Mouse (Mus musculus) frontal cortex, adult (tissue): ENCODE data around the gene Cpe.
"Not testable (repeated sequence)": the region's sequence is repeated elsewhere in the genome, so short reads cannot be mapped to it uniquely, and the experiment has no call there.

Experiments
- ATAC-seq: cut with Nextera tagmentation; 2 replicates; pipeline ENCODE4 v1.9.2; 2017; ENCODE audit warnings: mild to moderate bottlenecking, moderate library complexity, mixed read lengths; ENCODE audit not compliant: low TSS enrichment

Gene Cpe

DNA sequence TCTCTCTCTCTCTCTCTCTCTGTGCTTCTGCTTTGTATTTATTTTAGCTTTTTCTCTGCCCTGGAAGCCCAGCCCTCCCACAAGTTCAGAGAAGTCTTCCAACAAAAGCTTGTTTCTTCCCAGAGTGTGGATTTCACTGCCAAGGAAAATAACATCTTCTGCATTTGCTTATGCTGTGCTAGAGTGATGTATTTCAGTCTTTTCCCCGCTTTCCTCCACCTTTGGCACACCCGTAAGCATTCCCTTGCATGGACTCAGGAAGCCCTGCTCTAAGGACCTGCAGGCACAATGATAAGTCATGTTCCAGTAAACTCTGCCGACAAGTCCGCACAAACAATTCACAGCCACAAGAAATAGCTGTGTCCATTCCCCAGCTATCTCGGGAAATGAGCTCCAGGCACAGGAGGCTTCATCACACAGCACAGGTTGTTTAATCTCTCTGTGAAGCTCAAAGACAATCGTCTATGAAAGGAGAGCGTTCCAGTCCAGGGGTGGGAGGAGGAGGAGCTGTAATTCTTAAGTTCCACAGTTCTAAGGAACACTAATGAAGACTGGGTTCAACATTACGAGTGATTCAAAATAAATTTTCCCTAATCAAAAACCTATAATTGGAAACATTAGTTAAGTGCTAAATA lies 17.8 kb downstream of the Cpe start:
- ATAC-seq, result peak; percentile 53

DNA sequence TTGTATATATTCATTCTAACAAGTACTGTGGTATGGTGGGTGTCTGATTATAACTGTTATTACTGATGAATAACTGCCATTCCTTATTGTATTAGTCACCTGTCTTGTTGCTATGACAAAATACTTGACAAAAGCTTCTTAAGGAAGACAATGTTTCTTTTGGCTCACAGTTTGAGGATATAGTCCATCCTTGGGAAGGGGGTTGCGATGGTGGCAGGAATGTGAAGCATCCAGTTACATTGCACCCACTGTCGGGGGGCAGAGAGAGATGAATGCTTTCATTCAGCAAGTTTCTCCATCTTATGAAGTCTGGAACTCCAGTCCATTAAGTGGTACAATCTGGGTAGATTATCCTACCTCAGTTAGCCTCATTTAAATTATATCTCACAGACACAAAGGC lies 19.9 kb downstream of the Cpe start:
- no peak for ATAC-seq

DNA sequence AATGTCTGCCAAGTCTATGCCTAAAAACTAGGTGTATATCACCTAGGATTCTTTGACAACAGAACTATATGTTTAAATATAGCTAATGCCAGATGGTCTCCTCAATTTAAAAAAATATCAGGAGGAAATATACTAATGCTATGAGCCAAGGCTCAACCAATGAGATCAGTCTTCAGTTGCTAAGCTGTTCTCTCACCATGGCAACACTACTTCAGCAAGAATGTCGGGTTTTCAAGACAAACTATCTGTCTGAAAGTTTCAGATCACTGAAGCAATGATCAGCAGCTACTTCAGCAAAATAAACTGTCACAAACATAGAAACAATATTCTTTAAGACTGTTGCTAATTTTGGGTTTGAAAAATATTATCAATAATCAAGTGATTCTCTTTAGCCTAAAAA lies 20.9 kb downstream of the Cpe start:
- peak; percentile 50; the same call in 1 of the 2 replicates for ATAC-seq

DNA sequence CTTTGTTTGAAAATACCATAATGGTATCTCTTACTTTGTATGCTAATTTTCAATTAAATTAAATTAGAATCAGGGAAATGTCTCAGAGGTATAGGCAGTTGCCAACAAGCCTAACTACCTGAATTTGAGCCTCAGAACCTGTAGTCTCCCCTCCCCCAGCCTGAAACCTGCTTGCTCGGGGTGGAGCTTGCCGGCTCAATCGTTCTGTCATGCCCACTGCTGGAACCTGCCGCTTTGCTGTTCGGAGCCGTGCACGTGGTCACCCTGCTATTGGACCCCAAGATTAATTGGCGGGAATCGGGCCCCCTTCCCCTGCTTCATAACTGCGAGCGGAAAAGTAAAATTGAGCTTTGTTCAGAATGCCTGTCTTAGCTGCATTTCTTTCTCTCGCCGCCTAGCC lies 26.5 kb downstream of the Cpe start:
- not testable (repeated sequence) for ATAC-seq

DNA sequence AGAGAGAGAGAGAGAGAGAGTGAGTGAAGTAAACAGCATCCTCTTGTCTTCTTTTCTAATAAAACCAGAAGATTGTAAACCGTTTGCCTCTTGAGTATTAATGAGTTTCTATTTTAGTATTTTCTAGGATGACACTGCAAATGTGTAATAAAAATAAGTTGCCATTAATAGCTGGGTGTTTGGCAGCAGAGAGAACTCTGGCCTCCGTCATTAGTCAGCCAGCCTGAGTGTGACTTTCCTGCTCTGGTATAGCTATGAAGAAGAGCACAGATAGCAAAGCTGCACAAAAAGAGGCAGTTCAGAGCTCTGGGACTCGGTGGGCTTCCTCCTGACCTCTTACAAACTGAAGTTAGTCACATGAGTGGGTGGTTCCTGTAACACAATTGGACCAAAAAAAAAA lies 27.3 kb downstream of the Cpe start:
- 0 out of 2 replicates have a peak, but pooled peaks have one; percentile 31 for ATAC-seq

DNA sequence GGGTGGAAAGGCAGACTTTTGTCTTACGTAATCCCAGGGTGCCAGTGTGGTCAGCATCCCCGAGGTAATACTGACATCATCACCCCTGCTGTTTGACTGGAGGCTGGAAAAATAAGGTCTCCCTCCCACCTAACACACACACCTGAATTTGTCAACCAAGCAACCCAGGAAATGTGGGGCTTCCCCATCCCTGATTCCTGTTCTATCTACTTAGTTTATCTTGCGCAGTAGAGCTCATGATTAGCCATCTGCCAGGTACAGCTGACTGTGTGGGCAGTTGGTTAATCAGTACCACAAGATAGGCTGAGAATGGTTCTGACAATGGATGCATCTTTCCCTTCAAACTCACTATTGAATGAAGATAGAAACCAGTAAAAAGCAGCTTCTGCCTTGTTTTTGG lies 28.0 kb downstream of the Cpe start:
- peak; percentile 18; the same call in 1 of the 2 replicates for ATAC-seq

DNA sequence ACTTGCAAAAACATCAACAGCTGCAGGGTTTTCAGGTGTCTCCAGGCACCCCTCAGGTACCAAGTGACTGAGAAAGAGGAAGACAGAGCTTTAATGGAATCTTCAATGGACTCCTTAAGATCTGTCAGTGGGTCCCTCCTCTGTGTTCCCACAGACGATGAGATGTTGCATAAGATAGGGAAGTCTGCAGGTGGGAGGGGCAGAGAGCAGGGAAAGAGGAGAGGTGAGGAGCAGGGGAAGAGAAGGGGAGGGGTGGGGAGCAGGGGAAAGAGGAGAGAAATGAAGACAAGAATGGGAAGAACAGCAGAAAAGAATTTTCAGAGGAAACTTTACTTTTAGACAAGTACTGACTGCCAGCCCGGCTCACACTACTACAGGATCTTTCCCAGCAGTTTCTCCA lies 28.5 kb downstream of the Cpe start:
- no peak for ATAC-seq

DNA sequence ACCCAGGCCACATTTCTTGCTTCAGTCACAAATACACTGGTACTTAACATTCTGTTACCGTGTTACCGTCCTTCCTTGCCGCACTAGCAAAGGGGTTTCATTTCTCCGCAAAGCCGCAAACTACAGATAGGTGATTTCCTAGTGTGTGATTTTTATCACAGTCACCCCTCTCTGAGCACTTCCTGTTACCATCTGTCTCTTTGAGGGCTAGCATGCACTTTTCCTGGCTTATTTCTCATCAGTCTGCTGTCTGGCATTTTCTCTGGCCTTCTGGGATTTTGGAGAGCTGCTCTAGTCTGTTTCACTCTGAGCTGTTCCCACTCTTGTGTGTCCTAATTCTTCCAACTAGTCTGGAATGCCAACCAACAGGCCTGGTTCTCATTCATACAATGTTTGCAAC lies 33.8 kb downstream of the Cpe start:
- ATAC-seq, result peak; percentile 63

DNA sequence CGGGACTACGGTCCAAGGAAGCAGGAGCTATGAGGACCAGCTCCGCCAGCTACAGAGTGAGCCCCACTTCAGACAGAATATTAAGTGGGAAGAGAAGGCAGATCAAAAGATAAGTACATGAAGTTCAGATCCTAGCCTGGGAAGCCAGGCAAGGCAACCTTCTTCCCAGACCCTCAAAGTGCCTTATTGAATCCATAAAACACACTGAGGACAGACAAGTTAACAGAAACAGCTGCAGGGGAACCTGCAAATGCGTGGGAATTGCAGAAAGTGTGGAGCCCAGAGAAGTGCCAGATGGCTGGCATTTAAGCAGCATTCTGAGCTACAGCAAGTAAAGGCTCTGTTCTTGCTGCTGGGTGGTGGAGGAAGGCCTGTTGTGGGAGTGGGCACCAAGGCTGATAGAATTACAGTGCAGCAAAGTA lies 34.9 kb downstream of the Cpe start:
- peak; percentile 69 for ATAC-seq

DNA sequence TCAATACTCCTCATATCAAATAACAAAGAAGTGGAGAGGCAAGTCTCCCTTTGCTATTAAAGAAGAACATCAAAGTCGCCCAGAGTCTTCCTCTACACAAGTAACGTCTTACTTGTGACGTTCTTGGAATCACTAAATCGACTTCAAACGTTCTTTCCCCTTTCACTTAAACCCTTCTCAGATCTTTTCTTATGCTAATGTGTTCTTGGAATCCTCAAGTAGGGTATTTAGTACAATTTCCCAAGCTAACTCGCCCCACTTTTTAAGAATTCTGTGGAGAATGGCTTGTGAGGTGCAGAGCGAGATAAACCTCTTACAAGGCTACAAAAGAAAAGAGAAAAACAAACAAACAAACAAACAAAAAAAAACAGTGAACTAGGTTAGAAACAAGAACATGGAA lies 35.3 kb downstream of the Cpe start:
- ATAC-seq, result no peak

DNA sequence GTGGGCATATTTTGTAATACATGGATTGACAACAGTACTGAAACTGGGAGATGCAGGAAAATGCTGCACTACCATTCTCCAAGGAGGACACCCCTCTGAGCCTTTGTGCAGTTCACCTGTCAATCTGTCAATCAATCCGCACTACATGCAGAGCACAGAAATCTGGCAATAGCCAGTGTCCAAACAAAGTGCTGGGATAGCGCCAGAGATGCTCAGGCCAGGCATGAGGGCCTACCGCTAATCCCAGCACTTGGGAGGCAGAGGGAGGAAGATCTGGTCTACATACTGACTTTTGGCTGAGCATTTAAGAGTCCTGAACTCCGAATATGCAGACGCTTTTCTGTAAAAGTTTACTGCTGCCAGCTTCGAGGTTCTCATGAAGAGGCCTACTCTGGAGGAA lies 37.0 kb downstream of the Cpe start:
- ATAC-seq, result no peak

DNA sequence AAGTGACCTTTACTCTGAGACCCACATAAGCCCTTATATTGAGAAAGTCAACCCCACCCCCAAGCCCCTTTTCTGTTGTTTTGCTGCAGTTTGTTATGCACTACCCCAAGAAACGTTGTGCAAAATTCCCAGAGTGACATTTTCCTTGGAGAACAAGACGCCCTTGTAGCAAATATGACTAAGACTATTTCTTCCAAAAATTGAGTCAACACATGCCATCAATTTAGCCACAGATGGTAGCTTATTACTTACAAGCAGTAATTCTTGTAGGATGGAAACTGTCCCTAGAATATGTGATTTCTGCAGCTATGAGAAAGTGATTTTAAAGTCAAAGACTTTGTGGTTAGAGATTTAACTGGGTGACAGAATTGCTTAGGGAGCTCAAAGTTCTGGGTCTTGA lies 37.8 kb downstream of the Cpe start:
- ATAC-seq, result peak; percentile 32

DNA sequence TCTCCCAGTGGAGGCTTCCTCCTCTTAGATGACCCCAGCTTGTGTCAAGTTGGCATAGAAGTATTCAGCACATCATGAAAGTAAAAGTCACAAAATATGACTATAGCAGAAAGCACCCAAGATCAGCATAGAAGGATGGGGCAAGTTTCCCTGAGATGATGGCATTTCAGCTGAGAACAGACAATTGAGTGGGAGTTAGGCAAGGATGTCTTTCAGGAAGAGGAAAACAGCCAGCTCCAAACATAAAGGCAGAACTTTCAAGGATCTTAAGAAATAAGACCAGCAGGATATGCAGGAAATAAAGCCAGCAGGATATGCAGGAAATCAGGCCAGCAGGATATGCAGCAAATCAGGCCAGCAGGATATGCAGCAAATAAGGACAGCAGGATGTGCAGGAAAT lies 40.6 kb downstream of the Cpe start:
- peak; percentile 89 for ATAC-seq

DNA sequence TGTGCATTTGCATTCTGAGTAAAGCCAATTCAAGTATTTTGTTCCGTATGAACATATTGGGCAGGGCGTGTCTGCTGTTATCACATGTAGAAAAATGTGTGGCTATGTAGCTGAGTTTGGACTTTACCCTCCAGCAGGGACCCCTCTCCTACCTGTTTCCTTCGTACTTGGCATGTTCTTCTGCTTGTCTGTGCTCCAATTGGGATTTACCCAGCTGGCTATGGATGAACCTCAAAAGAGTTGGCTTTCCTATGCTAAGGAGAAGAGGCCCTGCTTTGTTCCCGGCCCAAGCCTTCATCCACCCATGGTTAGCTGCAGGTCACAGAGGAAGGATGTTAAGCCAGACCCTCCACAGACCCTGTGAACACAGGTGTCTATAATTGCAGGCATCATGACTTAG lies 44.8 kb downstream of the Cpe start:
- no peak for ATAC-seq

DNA sequence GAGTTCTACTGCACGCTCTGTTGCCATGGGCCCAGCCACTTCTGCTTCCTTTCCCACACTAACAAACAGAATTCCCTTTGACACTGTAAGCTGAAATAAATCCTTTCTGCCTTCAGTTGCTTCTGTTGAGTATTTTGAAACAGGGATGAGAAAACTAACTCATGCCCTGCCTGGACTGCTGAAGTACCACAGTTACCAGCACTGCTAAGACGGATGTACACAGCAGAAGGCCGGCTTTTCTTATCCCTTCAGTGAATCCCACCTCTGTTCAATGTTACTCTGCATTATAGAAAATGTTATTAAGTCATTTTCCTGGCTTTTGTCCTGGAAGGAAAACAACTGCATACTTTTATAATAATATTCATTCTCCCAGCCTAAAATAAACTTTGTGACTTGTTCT lies 45.7 kb downstream of the Cpe start:
- ATAC-seq, result no peak

DNA sequence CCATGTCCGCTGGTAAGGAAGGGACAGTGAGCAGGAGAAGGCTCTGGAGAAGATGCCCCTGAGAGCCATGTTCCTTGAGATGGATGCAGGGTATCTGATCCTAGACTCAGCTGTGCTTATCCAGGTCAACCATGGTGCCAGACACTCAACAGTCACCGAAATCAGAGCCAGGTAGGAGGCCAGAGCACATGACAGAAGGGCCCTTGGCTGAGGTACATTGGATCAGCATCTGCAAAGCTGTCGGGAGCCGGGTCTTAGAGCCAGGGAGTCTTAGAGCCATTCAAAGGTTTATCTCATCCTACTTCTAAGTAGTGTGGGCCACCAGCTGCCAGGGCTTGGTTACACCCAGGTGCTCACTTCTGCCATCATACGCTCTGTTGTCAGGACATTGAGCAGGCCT lies 46.4 kb downstream of the Cpe start:
- no peak for ATAC-seq

DNA sequence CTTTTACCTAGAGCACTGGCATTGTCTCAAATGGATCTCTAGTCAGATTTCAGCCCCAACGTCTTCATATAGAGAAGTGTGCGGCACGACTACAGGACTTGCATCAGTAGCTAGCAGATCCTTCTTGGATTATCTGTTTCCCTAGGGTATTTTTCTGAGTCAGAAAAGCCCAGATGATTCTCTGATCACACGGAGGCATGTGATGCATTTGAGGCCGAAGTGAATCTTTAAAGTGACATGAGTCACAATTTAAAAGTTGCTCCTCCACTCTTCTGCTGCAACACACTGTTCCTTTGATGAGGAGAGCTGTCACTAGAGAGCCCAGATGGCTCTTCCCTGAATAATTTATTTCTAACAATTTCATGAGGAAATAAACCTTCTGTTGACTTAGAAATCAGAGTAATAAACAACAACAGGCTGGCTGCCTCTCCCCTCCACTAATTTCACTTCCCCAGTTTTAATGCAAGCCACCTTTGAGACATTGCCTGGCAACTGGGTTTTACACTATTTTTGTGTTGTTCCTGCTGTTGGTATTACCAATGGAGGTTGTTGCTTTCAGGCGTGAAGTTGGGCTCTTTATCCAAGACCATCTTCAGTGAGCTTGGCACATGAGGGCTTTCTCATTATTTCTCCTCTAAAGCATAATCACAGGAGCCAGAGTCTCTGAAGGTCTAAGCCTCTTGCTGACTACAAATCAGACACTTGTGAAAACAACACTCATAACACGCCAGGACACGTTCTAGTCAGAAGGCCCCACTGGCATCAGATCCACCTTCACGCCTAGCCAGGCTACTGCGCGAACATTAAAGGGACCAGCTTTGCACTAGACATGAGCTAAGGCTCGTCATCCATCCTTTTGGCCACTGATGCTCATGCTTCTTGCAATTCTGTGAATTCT lies 48.5 kb downstream of the Cpe start:
- ATAC-seq, result peak; percentile 72

DNA sequence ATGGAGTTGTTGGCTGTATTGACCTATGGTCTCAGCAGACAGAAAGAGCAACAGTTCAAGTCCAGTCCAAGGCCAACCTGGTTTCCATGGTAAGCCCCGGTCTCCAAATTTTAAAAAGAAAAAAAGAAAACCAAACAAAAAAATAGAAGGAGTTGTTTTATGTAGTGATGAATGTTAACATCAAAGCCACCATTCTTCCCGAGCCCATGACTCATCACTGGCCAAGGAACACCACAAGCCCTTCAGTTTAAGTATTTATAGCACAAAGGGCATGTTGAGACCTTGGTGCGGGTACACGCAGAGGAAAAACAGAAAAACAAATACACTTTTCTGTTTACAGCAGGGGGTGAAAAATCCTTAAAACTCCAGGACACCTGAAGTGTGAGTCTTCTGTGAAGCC lies 49.5 kb downstream of the Cpe start:
- ATAC-seq, result no peak

DNA sequence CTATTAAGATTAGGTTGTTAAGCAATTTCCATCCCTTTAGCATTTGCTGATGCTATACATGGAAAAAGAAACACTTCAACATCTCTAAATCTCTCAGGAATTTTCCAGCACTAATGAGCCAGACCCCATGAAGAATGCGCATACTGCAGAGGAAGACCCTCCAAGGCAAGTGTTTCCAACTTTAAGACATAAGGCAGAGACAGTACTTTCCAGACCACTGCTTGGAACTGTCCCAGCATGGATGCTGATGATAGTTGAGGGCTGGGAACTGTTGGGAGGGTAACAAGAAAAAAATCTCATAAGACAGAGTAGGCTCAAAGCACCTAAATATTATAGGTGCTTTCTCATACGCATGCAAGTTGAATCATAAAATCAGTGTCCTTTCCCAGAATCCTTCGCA lies 50.1 kb downstream of the Cpe start:
- no peak for ATAC-seq

DNA sequence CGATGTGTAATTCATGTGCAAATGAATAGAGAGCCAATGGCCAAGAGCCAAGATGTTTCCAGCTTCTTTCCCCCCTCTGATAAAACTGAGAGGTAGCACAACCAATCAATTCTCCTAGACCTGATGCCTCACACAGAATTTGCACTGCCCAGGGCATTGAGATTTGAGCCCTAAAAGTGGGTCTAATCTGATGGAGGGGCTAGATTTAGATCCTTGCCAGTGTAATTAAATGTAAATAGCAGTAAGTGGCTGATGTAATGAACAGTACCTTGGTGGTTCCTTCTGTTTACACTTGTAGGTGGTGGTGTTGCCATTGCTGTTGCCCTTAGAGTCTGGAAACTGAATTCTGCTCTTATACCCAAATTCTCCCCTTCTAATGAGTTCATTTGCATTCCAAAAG lies 52.3 kb downstream of the Cpe start:
- ATAC-seq, result no peak

DNA sequence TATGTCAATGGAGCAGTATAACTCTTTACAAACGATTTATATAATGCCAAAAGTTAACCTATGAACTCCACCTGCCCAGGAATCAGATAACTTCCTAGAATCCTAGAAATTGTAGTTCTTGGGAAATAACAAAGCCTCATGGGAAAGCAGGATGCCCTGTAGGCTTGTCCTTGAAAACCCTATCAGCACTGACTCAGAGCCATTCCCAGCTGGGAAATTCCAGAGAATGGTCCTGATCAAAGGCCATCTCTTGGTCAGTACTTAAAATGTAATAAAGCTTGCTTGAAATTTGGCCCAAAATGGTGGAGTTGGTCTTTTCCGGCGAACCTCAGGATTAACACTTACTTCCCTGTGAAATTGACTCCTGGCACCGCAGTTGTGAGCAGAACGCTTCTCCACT lies 53.2 kb downstream of the Cpe start:
- ATAC-seq, result no peak

DNA sequence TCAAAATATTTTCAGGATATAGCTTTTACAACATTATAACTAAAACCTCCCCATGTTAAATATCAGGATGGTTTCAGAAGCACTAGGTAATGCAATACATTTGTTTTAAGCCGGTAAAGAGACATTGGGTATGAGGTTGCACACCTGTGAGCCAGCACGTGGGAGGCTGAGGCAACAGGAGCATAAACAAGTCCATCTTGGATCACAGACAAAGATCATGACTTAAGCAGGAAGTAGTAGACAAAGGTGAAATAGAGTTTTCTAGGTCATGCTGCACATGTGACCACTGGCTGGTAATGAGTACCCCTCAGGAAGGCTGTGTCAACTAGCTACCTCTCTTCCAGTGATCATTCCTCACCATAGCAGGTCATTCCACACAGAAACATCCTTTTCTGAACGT lies 58.0 kb downstream of the Cpe start:
- ATAC-seq, result no peak

DNA sequence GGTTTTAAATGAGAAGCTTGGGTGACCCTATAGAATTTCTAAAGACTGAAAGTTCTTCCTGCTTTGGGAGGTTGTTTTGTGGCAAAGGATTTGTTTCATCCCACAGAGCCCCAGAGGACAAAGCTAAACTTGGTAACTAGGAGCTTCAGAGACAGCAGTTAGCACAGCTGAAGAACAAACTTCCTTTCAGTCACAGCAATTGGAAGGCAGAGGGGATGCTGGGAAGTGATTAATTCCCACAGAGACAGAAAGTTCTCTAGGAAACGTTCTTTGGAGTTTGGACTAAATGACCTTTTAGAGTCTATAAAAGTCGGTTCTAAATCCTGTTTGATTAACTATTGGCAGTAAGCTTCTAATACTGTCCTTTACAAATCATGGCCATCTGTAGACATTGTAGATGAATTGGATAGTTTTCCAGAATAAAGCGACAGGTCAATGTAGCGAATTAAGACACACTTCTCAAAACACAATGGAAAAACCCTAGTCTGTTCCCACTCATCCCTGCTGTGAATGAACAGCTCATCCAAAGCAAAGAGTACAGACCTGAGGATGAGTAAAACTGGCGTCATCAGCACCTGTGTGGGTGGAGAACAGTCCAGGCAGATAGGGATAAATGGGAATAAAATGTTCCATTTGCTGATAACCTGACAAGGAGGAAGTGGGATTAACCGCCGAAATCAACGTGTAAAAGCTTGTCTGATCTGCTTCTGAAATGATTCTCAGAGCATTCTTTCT lies 58.6 kb downstream of the Cpe start:
- ATAC-seq, result peak; percentile 91
